Mouse (Mus musculus) CH12.LX (cell line): ENCODE measurements around the gene Stard5. TPM values are rescaled to one million over a fixed set of nuclear protein-coding genes. Genes with fewer than 3 reads are reported as not detected.

Source experiments
- polyA plus RNA-seq: library from polyadenylated mRNA; unstranded; fragments of >175 nt; gene quantifications from 2 replicates; pipeline ENCODE4 v1.2.1, GENCODE M21; 2012; ENCODE audit warnings: low read depth; ENCODE audit not compliant: insufficient read length
- total RNA-seq, 2 experiments: library from RNA; depleted of rRNA; stranded (reverse); fragments of 300-350 nt in 1 of 2; fragments of >200 nt in 1 of 2; gene quantifications; 2 replicates each; pipeline ENCODE4 v1.2.3; 2012 to 2014

The Stard5 gene
- total and polyA plus RNA-seq, 3 experiments = 31.7 to 44.9 (median 33.1) TPM

Other genes starting within 250 kb of the Stard5 start
- 1.3 and 2.2 TPM in 2 replicates for gene Tmc3, start 47.0 kb upstream of the Stard5 start, total RNA-seq (2012; rRNA removed)
- gene Tmc3, start 47.0 kb upstream of the Stard5 start, total RNA-seq (2014; rRNA removed) = 1.2 and 1.3 TPM in 2 replicates
- gene Tmc3, start 47.0 kb upstream of the Stard5 start, polyA plus RNA-seq = 2.3 and 3.0 TPM in 2 replicates
- 50.5 and 62.1 TPM in 2 replicates for gene Il16, start 113.8 kb downstream of the Stard5 start, total RNA-seq (2012; rRNA removed)
- gene Il16, start 113.8 kb downstream of the Stard5 start, total RNA-seq (2014; rRNA removed) = 55.5 and 57.1 TPM in 2 replicates
- gene Il16, start 113.8 kb downstream of the Stard5 start, polyA plus RNA-seq = 38.9 and 39.8 TPM in 2 replicates
- 0.08 TPM in 1 of 2 replicates, not detected in the other for gene Cfap161, start 162.9 kb downstream of the Stard5 start, total RNA-seq (2012; rRNA removed)
- 0.42 TPM in 1 of 2 replicates, not detected in the other for gene Cfap161, start 162.9 kb downstream of the Stard5 start, total RNA-seq (2014; rRNA removed)
- 0.17 TPM in 1 of 2 replicates, not detected in the other for gene Cfap161, start 162.9 kb downstream of the Stard5 start, polyA plus RNA-seq